Mouse (Mus musculus): ENCODE results near the gene Ovol3. TPM values are rescaled to one million over a fixed set of nuclear protein-coding genes. Genes with fewer than 3 reads are reported as not detected.
A peak's percentile ranks its signal among the peaks of the same experiment; 100 is the strongest.
"Not testable (repeated sequence)": the region's sequence is repeated elsewhere in the genome, so short reads cannot be mapped to it uniquely, and the experiment has no call there.

Gene Ovol3
- polyA plus RNA-seq, 1 experiment from 2014 or later = 0.22 TPM

DNA sequence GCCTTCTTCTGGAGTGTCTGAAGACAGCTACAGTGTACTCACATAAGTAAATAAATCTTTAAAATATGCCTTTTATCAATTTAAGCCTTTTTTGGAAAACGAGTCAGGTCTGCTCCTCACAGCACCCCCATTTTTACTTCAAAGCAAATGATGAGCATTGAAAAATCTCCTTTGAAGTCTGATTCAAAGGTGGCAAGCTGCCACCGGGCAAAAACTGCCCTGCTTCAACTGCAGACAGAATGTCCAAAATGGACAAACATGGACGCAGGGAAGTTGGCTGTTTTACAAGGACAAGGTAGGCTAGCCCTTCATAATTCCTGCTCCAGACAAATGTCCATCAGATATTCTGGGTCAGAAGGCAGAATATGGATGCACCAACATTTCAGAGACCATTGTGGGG is 14.1 kb downstream of the Ovol3 start:
- Histone ChIP-seq H3K27me3 (no peaks in the 10 kb centered on the region), H3K4me2 (no peak overlapping the region), H3K4me1 (peaks cover 14% of the 10 kb centered on the region), H3K27ac (no peak overlapping the region), H3K9me3 (no peaks in the 10 kb centered on the region), H3K9ac (no peak overlapping the region), H3K36me3 (peaks cover 27% of the 10 kb centered on the region), H3K4me3 (no peak overlapping the region)
- ATAC-seq (ENCODE audit: insufficient number of reproducible peaks, low FRiP score, low TSS enrichment, low read depth) = no peak
- 80% methylated on average over 3 of the region's 3 CpGs for WGBS

- Histone ChIP-seq H3K4me3 (peak overlapping the region; percentile 43), H3K4me1 (peaks cover 14% of the 10 kb centered on the region), H3K27me3 (no peaks in the 10 kb centered on the region), H3K27ac (peak overlapping the region; percentile 43; the same call in 1 of the 2 replicates), H3K9ac (peak overlapping the region; percentile 35), H3K4me2 (peak overlapping the region; percentile 84), H3K36me3 (peaks cover 15% of the 10 kb centered on the region), H3K9me3 (no peaks in the 10 kb centered on the region)
- 17% methylated on average over 11 of the region's 11 CpGs for WGBS
- ATAC-seq (ENCODE audit: insufficient number of reproducible peaks, low FRiP score, low TSS enrichment, low read depth) = no peak
Observed at GRCm38 (mm10) chr7:30220008-30220356, 15.5 kb downstream of the Ovol3 start.

DNA sequence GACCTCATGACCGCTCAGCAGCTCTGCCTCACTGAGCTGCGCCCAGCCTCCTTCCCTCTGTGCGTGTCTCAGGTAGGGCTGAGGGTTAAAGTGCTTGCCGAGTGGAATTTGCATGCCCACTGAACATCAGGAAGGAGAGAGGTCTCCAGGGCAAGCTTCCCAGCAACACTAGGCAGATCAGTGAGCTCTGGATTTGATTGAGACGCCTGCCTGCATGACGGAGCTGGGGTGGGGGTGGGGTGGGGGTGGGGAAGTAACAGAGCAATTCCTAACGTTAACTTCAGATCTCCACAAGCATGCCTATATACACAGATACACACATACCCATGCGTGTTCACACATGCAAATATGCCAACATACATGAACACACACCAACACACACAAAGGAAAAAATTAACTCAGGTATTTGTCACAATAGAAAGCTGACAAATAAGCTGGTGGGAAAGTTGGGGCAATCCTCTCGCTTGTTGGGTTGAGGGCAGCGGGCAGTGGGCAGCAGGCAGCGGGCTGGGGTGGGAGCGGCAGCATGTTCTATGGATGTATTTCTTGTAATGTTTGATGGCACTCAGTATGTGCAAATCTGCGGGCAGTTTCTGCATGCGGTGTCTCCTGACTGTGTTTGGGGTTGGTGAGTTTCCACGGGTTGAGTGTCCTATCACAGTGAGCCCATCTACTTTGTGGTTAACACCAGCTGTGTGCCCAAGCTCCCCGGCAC is 16.1 kb downstream of the Ovol3 start:
- Histone ChIP-seq H3K9me3 (no peaks in the 10 kb centered on the region), H3K9ac (peak overlapping the region; percentile 35), H3K4me2 (peak overlapping the region; percentile 84), H3K27ac (peak overlapping the region; percentile 65), H3K4me3 (peak overlapping the region; percentile 43), H3K4me1 (peaks cover 14% of the 10 kb centered on the region), H3K36me3 (peaks cover 13% of the 10 kb centered on the region), H3K27me3 (no peaks in the 10 kb centered on the region)
- 4% methylated on average over 16 of the region's 16 CpGs for WGBS
- ATAC-seq (ENCODE audit: insufficient number of reproducible peaks, low FRiP score, low TSS enrichment, low read depth) = no peak

DNA sequence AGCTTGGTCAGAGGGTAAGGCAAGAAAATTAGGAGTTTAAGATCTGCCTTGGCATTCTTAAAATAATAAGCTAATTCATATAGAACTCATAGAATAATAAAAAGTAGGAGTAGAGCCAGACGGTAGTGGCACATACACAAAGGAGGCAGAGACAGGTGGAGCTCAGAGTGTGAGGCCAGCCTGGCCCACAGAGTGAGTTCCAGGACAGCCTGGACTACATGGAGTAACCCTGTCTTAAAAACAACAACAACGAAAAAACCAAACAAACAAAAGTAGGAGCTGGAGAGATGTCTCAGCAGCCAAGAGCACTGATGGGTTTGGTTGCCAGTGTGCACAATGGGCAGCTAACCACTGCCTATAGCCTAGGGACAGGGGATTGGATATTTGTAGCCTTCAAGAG is 18.2 kb downstream of the Ovol3 start:
- no peak overlapping the region for H3K9ac ChIP-seq
- H3K9me3 ChIP-seq = no peaks in the 10 kb centered on the region
- peaks cover 14% of the 10 kb centered on the region for H3K4me1 ChIP-seq
- no peaks in the 10 kb centered on the region for H3K27me3 ChIP-seq
- no peak overlapping the region for H3K4me3 ChIP-seq
- 74% methylated on average over 2 of the region's 2 CpGs for WGBS
- ATAC-seq (ENCODE audit: insufficient number of reproducible peaks, low FRiP score, low TSS enrichment, low read depth) = no peak
- H3K36me3 ChIP-seq = no peaks in the 10 kb centered on the region
- H3K4me2 ChIP-seq = no peak overlapping the region
- no peak overlapping the region for H3K27ac ChIP-seq

DNA sequence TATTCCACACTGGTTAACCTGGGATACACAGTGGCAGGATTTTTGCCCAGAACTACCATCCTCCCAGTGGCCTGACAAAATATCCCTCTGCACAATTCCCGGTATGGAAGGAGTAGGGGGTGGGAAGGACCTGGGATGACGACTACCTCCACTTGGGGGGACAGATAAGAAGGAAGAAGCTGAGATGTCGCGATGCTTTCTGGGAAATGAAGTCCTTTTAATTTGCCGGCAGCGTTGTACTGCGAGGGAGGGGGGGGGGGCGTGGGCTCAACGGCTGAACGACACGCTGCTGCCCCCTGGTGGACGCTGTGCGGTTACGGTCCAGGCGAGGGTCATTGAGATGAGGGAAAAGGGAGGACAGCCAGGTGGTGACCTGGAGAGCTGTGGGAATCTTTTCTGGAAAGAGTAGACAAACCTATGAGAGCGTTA is 18.8 kb downstream of the Ovol3 start:
- Histone ChIP-seq H3K36me3 (no peaks in the 10 kb centered on the region), H3K27me3 (no peaks in the 10 kb centered on the region), H3K9ac (no peak overlapping the region), H3K27ac (no peak overlapping the region), H3K4me2 (peak overlapping the region; percentile 43), H3K4me3 (peak overlapping the region; percentile 15; the same call in 1 of the 2 replicates), H3K4me1 (peaks cover 14% of the 10 kb centered on the region), H3K9me3 (no peaks in the 10 kb centered on the region)
- ATAC-seq (ENCODE audit: insufficient number of reproducible peaks, low FRiP score, low TSS enrichment, low read depth) = peak; percentile 59; the same call in 1 of the 2 replicates
- 2% methylated on average over 16 of the region's 16 CpGs for WGBS

- no peaks in the 10 kb centered on the region for H3K9me3 ChIP-seq
- no peak overlapping the region for H3K4me3 ChIP-seq
- no peaks in the 10 kb centered on the region for H3K36me3 ChIP-seq
- no peak overlapping the region for H3K9ac ChIP-seq
- no peak overlapping the region for H3K4me2 ChIP-seq
- no peaks in the 10 kb centered on the region for H3K27me3 ChIP-seq
- no peak overlapping the region for H3K27ac ChIP-seq
- ATAC-seq (ENCODE audit: insufficient number of reproducible peaks, low FRiP score, low TSS enrichment, low read depth) = no peak
- H3K4me1 ChIP-seq = peaks cover 14% of the 10 kb centered on the region
- 89% methylated on average over 3 of the region's 3 CpGs for WGBS
Observed at GRCm38 (mm10) chr7:30215875-30216274, 19.6 kb downstream of the Ovol3 start.

- peaks cover 3% of the 10 kb centered on the region for H3K4me1 ChIP-seq
- no peak for ATAC-seq (ENCODE audit: insufficient number of reproducible peaks, low FRiP score, low TSS enrichment, low read depth)
- H3K4me3 ChIP-seq = no peak overlapping the region
- no peaks in the 10 kb centered on the region for H3K9me3 ChIP-seq
- WGBS = 87% methylated on average over 3 of the region's 3 CpGs
- H3K9ac ChIP-seq = no peak overlapping the region
- no peak overlapping the region for H3K4me2 ChIP-seq
- no peaks in the 10 kb centered on the region for H3K27me3 ChIP-seq
- H3K27ac ChIP-seq = no peak overlapping the region
- H3K36me3 ChIP-seq = no peaks in the 10 kb centered on the region
Observed at GRCm38 (mm10) chr7:30213881-30214280, 21.6 kb downstream of the Ovol3 start.

- H3K9ac ChIP-seq = no peak overlapping the region
- no peak overlapping the region for H3K4me3 ChIP-seq
- H3K27me3 ChIP-seq = no peaks in the 10 kb centered on the region
- no peaks in the 10 kb centered on the region for H3K9me3 ChIP-seq
- no peak overlapping the region for H3K27ac ChIP-seq
- no peaks in the 10 kb centered on the region for H3K4me1 ChIP-seq
- 31% methylated on average over 4 of the region's 4 CpGs for WGBS
- no peak overlapping the region for H3K4me2 ChIP-seq
- no peak for ATAC-seq (ENCODE audit: insufficient number of reproducible peaks, low FRiP score, low TSS enrichment, low read depth)
- H3K36me3 ChIP-seq = no peaks in the 10 kb centered on the region
Observed at GRCm38 (mm10) chr7:30211025-30211424, 24.5 kb downstream of the Ovol3 start.

GRCm38 (mm10) chr7:30206364-30206763 is 29.2 kb downstream of the Ovol3 start:
- H3K36me3 ChIP-seq; H3K27me3 ChIP-seq; H3K9me3 ChIP-seq; H3K4me1 ChIP-seq; ATAC-seq (ENCODE audit: insufficient number of reproducible peaks, low FRiP score, low TSS enrichment, low read depth); H3K9ac ChIP-seq; H3K27ac ChIP-seq; H3K4me2 ChIP-seq; H3K4me3 ChIP-seq: not testable (repeated sequence)
- WGBS = 50% methylated on average over 5 of the region's 5 CpGs

- H3K27me3 ChIP-seq = no peaks in the 10 kb centered on the region
- H3K4me1 ChIP-seq = no peaks in the 10 kb centered on the region
- H3K4me3 ChIP-seq = no peak overlapping the region
- no peak overlapping the region for H3K4me2 ChIP-seq
- 6% methylated on average over 2 of the region's 2 CpGs for WGBS
- ATAC-seq (ENCODE audit: insufficient number of reproducible peaks, low FRiP score, low TSS enrichment, low read depth) = no peak
- no peaks in the 10 kb centered on the region for H3K9me3 ChIP-seq
- H3K9ac ChIP-seq = no peak overlapping the region
- H3K36me3 ChIP-seq = no peaks in the 10 kb centered on the region
- H3K27ac ChIP-seq = no peak overlapping the region
Observed at GRCm38 (mm10) chr7:30205383-30205782, 30.1 kb downstream of the Ovol3 start.

GRCm38 (mm10) chr7:30204380-30204779 is 31.1 kb downstream of the Ovol3 start:
- H3K27me3 ChIP-seq = no peaks in the 10 kb centered on the region
- H3K4me2 ChIP-seq = no peak overlapping the region
- no peaks in the 10 kb centered on the region for H3K4me1 ChIP-seq
- H3K27ac ChIP-seq = no peak overlapping the region
- no peak for ATAC-seq (ENCODE audit: insufficient number of reproducible peaks, low FRiP score, low TSS enrichment, low read depth)
- no peaks in the 10 kb centered on the region for H3K36me3 ChIP-seq
- H3K9me3 ChIP-seq = no peaks in the 10 kb centered on the region
- no peak overlapping the region for H3K4me3 ChIP-seq
- WGBS = 61% methylated on average over 8 of the region's 8 CpGs
- no peak overlapping the region for H3K9ac ChIP-seq

- Histone ChIP-seq H3K4me1 (peaks cover 3% of the 10 kb centered on the region; the same call in 1 of the 2 replicates), H3K9ac (no peak overlapping the region), H3K36me3 (no peaks in the 10 kb centered on the region), H3K4me2 (no peak overlapping the region), H3K27ac (no peak overlapping the region), H3K4me3 (no peak overlapping the region), H3K9me3 (no peaks in the 10 kb centered on the region), H3K27me3 (no peaks in the 10 kb centered on the region)
- ATAC-seq (ENCODE audit: insufficient number of reproducible peaks, low FRiP score, low TSS enrichment, low read depth) = no peak
- 83% methylated on average over 11 of the region's 11 CpGs for WGBS
Observed at GRCm38 (mm10) chr7:30202895-30203690, 32.4 kb downstream of the Ovol3 start.
